Mouse (Mus musculus) adrenal gland, postnatal 0 days (tissue): ENCODE results near the gene Olfr1315-ps1. TPM values are rescaled to one million over a fixed set of nuclear protein-coding genes. Genes with fewer than 3 reads are reported as not detected.

ENCODE experiments used
- polyA plus RNA-seq: library from polyadenylated mRNA; unstranded; fragments of >200 nt; fragmentation: Nextera tagmentation; extraction: Ambion mirVana; gene quantifications from 2 replicates; pipeline ENCODE4 v1.2.1, GENCODE M21; 2015

The Olfr1315-ps1 gene
- not detected in 2 replicates for polyA plus RNA-seq

GRCm38 (mm10) chr2:112115340-112115739, at the start of gene Olfr1315-ps1:
Olfr1315-ps1 (minus strand) TSS chr2:112115440.

DNA sequence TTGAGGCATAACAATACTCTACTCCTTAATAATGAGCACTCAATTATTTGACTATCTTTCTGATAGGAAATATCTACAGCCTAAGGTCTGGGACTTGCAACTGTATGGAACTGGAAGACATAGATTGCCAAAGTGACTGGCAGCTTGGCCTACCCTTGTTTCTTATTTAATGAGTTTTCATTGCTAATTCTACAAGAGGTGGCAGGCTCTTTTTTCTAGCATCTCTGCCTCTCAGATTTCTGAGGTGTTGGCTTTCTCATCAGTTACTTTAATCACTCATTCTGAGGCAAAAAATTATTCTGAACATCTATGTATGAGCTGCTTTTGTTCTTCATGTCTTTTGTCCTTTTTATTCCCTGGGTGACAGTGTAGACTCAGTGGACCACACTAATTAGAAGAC, 38.7 kb upstream of the Olfr1315-ps1 start, which contains the start of gene Olfr1318:
TSS of gene Olfr1318 (plus strand) at position 301 of the 400 bp plus-strand sequence.

DNA sequence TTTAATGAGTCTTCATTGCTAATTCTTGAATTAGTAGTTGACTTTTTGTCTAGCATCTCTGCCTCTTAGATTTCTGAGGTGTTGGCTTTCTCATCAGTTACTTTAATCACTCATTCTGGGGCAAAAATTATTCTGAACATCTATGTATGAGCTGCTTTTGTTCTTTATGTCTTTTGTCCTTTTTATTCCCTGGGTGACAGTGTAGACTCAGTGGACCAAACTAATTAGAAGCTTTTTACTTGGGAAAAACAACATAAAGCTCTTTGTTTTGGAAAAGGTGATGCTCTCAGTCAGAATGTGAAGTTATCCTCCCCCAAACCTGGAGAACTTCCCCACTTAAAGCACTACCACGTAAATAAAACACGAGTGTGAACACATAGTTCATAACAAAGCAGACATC, 24.8 kb upstream of the Olfr1315-ps1 start, which contains the start of gene Olfr1317:
TSS of gene Olfr1317 (plus strand) at position 301 of the 400 bp plus-strand sequence.

GRCm38 (mm10) chr2:112134877-112135276, 19.6 kb upstream of the Olfr1315-ps1 start, which contains the start of gene Olfr1316:
Olfr1316 (minus strand) TSS chr2:112134977.

GRCm38 (mm10) chr2:112096681-112097080, 18.6 kb downstream of the Olfr1315-ps1 start, which contains the start of gene Olfr1314:
Olfr1314 (minus strand) TSS chr2:112096781.

GRCm38 (mm10) chr2:112077743-112078142, 37.5 kb downstream of the Olfr1315-ps1 start, which contains the start of gene Olfr1313:
Olfr1313 (minus strand) TSS chr2:112077843.

Other genes with a start within 250 kb of the Olfr1315-ps1 start
- gene Olfr1305, start 238.3 kb downstream of the Olfr1315-ps1 start, polyA plus RNA-seq: not detected in 2 replicates
- not detected in 2 replicates for gene Olfr1306, start 199.2 kb downstream of the Olfr1315-ps1 start, polyA plus RNA-seq
- gene Olfr1307, start 166.0 kb downstream of the Olfr1315-ps1 start, polyA plus RNA-seq: not detected in 2 replicates
- not detected in 2 replicates for gene Olfr1308, start 150.5 kb downstream of the Olfr1315-ps1 start, polyA plus RNA-seq
- not detected in 2 replicates for gene Olfr1309, start 125.2 kb downstream of the Olfr1315-ps1 start, polyA plus RNA-seq
- not detected in 2 replicates for gene Olfr1310, start 102.7 kb downstream of the Olfr1315-ps1 start, polyA plus RNA-seq
- not detected in 2 replicates for gene Olfr1311, start 91.0 kb downstream of the Olfr1315-ps1 start, polyA plus RNA-seq
- not detected in 2 replicates for gene Olfr1312, start 65.2 kb downstream of the Olfr1315-ps1 start, polyA plus RNA-seq
- not detected in 2 replicates for gene Olfr1313, start 37.6 kb downstream of the Olfr1315-ps1 start, polyA plus RNA-seq
- gene Olfr1314, start 18.7 kb downstream of the Olfr1315-ps1 start, polyA plus RNA-seq: not detected in 2 replicates
- gene Olfr1316, start 19.5 kb upstream of the Olfr1315-ps1 start, polyA plus RNA-seq: not detected in 2 replicates
- not detected in 2 replicates for gene Olfr1317, start 24.9 kb upstream of the Olfr1315-ps1 start, polyA plus RNA-seq
- 0.03 TPM in 1 of 2 replicates, not detected in the other for gene Olfr1318, start 38.8 kb upstream of the Olfr1315-ps1 start, polyA plus RNA-seq
- gene Lpcat4, start 124.0 kb upstream of the Olfr1315-ps1 start, polyA plus RNA-seq: 6.7 and 9.5 TPM in 2 replicates
- gene Nutm1, start 143.9 kb upstream of the Olfr1315-ps1 start, polyA plus RNA-seq: 0.05 TPM in 1 of 2 replicates, not detected in the other
- gene Nop10, start 146.5 kb upstream of the Olfr1315-ps1 start, polyA plus RNA-seq: 337 and 398 TPM in 2 replicates
- gene Slc12a6, start 150.4 kb upstream of the Olfr1315-ps1 start, polyA plus RNA-seq: 8.2 and 9.0 TPM in 2 replicates
- not detected in 2 replicates for gene Gm21985, start 150.9 kb upstream of the Olfr1315-ps1 start, polyA plus RNA-seq